Mouse (Mus musculus) hindbrain, postnatal 0 days (tissue): ENCODE data around the gene Nadk. TPM values are rescaled to one million over a fixed set of nuclear protein-coding genes. Genes with fewer than 3 reads are reported as not detected.

ENCODE experiments used
- ATAC-seq: fragments of 200-750 bp; cut with Nextera tagmentation; 2 replicates; pipeline ENCODE4 v1.8.0; 2017; ENCODE audit warnings: mild to moderate bottlenecking, moderate TSS enrichment, moderate library complexity
- DNase-seq: peaks from one replicate; pipeline ENCODE4 v3.0.0-alpha.2; 2015; ENCODE audit warnings: low spot score
- H3K27ac ChIP-seq: fragments of 300-500 bp; sonication (generic); 2 replicates; pipeline ENCODE4 v1.5.1; 2014; ENCODE audit warnings: mild to moderate bottlenecking
- H3K27me3 ChIP-seq: fragments of 300-500 bp; sonication (generic); 2 replicates; pipeline ENCODE4 v1.6.1; 2014; ENCODE audit warnings: low read length, mixed read lengths; ENCODE audit not compliant: insufficient read depth
- H3K36me3 ChIP-seq: fragments of 300-500 bp; sonication (generic); 2 replicates; pipeline ENCODE4 v1.6.1; 2014; ENCODE audit warnings: low read length, mixed read lengths; ENCODE audit not compliant: insufficient read depth
- H3K4me1 ChIP-seq: fragments of 300-500 bp; sonication (generic); 2 replicates; pipeline ENCODE4 v1.6.1; 2014; ENCODE audit warnings: antibody characterized with exemption, low read length, mixed read lengths; ENCODE audit not compliant: insufficient read depth
- H3K4me2 ChIP-seq: fragments of 300-500 bp; sonication (generic); 2 replicates; pipeline ENCODE4 v1.6.1; 2014; ENCODE audit warnings: low read depth, mild to moderate bottlenecking, low read length, moderate library complexity, mixed read lengths
- H3K4me3 ChIP-seq: fragments of 300-500 bp; sonication (generic); 2 replicates; pipeline ENCODE4 v1.5.1; 2014; ENCODE audit warnings: low read length
- H3K9ac ChIP-seq: fragments of 300-500 bp; sonication (generic); replicated peaks from 2 replicates; pipeline ENCODE4 v1.6.1; 2014; ENCODE audit warnings: mild to moderate bottlenecking, low read length, moderate library complexity, mixed read lengths
- H3K9me3 ChIP-seq: fragments of 300-500 bp; sonication (generic); 2 replicates; pipeline ENCODE4 v1.6.1; 2016; ENCODE audit warnings: low read length, mixed read lengths
- CTCF ChIP-seq: IDR thresholded peaks from 2 replicates; pipeline ENCODE4 v1.5.1; 2016; ENCODE audit warnings: antibody characterized with exemption, control low read depth, low read depth
- WGBS: fragments of 180-500 bp; shearing (Covaris S2); extraction: QIAGEN DNeasy Blood & Tissue Kit; methylation state at CpG from one replicate; pipeline ENCODE4 v1.1.7; 2014; 5-methylcytosine and 5-hydroxymethylcytosine counted together
- polyA plus RNA-seq: library from polyadenylated mRNA; unstranded; fragments of >200 nt; fragmentation: Nextera tagmentation; extraction: Ambion mirVana; gene quantifications from 2 replicates; pipeline ENCODE4 v1.2.1, GENCODE M21; 2015
- total RNA-seq: library from RNA; depleted of rRNA; stranded (reverse); fragments of >200 nt; gene quantifications from 2 replicates; pipeline ENCODE4 v1.2.3, GENCODE M21; 2014

The Nadk gene
- total and polyA plus RNA-seq, 2 experiments from 2014 or later, result 57.5 to 98.6 TPM

GRCm38 (mm10) chr4:155591012-155591719, 29.0 kb downstream of the Nadk start:
- Histone ChIP-seq H3K27ac (no peak overlapping the region), H3K9ac (no peak overlapping the region), H3K4me3 (no peak overlapping the region), H3K4me1 (no peaks in the 10 kb centered on the region), H3K27me3 (no peaks in the 10 kb centered on the region), H3K36me3 (peaks cover 38% of the 10 kb centered on the region), H3K9me3 (no peaks in the 10 kb centered on the region), H3K4me2 (no peak overlapping the region)
- no peak for DNase-seq
- ATAC-seq, result no peak
- no peak for TF ChIP-seq CTCF
- 90% methylated on average over 7 of the region's 7 CpGs for WGBS

DNA sequence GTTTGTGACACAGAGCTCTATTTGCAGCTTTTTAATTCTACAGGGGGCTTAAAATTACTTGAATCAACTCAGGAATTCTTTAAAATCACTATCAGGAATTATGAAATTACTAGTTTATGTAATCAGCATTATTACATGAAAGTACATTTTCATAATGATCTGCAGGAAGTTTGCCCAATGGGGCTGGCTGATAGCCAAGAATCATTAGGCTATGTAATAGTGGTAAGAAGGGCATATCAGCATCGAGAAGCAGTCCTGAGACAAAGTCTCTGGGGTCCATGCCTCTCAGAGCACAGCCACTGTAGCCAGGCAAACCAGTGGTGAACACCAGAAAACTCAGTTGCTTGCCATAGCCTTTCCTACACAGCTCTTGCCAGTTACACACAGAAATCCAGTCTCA, 31.6 kb downstream of the Nadk start:
- H3K27ac ChIP-seq, result no peak overlapping the region
- ATAC-seq, result no peak
- no peak overlapping the region for H3K4me2 ChIP-seq
- no peaks in the 10 kb centered on the region for H3K27me3 ChIP-seq
- H3K36me3 ChIP-seq, result peaks cover 13% of the 10 kb centered on the region
- H3K9ac ChIP-seq, result no peak overlapping the region
- H3K4me1 ChIP-seq, result no peaks in the 10 kb centered on the region
- DNase-seq, result no peak
- WGBS, result 27% methylated on average over 1 of the region's 1 CpGs
- H3K4me3 ChIP-seq, result no peak overlapping the region
- H3K9me3 ChIP-seq, result no peaks in the 10 kb centered on the region
- TF ChIP-seq CTCF, result no peak

GRCm38 (mm10) chr4:155595777-155596176, 33.6 kb downstream of the Nadk start:
- Histone ChIP-seq H3K4me3 (no peak overlapping the region), H3K27ac (no peak overlapping the region), H3K4me1 (no peaks in the 10 kb centered on the region), H3K36me3 (no peaks in the 10 kb centered on the region), H3K9me3 (no peaks in the 10 kb centered on the region), H3K4me2 (no peak overlapping the region), H3K9ac (no peak overlapping the region), H3K27me3 (no peaks in the 10 kb centered on the region)
- DNase-seq (no peak), ATAC-seq (no peak)
- no peak for TF ChIP-seq CTCF
- WGBS, result 81% methylated on average over 3 of the region's 3 CpGs

GRCm38 (mm10) chr4:155596606-155597005, 34.4 kb downstream of the Nadk start:
- Histone ChIP-seq H3K27ac (no peak overlapping the region), H3K4me1 (no peaks in the 10 kb centered on the region), H3K4me2 (no peak overlapping the region), H3K9ac (no peak overlapping the region), H3K27me3 (no peaks in the 10 kb centered on the region), H3K36me3 (no peaks in the 10 kb centered on the region), H3K9me3 (no peaks in the 10 kb centered on the region), H3K4me3 (no peak overlapping the region)
- 68% methylated on average over 5 of the region's 5 CpGs for WGBS
- no peak for ATAC-seq
- no peak for DNase-seq
- no peak for TF ChIP-seq CTCF

GRCm38 (mm10) chr4:155598536-155598935, 36.4 kb downstream of the Nadk start:
- H3K4me1 ChIP-seq, result 0 out of 2 replicates have a peak, but pooled peaks cover 4% of the 10 kb centered on the region
- no peaks in the 10 kb centered on the region for H3K27me3 ChIP-seq
- no peaks in the 10 kb centered on the region for H3K9me3 ChIP-seq
- DNase-seq (no peak), ATAC-seq (no peak)
- H3K4me2 ChIP-seq, result no peak overlapping the region
- TF ChIP-seq CTCF, result no peak
- H3K36me3 ChIP-seq, result no peaks in the 10 kb centered on the region
- H3K9ac ChIP-seq, result no peak overlapping the region
- no peak overlapping the region for H3K27ac ChIP-seq
- WGBS, result 28% methylated on average over 20 of the region's 20 CpGs
- no peak overlapping the region for H3K4me3 ChIP-seq

DNA sequence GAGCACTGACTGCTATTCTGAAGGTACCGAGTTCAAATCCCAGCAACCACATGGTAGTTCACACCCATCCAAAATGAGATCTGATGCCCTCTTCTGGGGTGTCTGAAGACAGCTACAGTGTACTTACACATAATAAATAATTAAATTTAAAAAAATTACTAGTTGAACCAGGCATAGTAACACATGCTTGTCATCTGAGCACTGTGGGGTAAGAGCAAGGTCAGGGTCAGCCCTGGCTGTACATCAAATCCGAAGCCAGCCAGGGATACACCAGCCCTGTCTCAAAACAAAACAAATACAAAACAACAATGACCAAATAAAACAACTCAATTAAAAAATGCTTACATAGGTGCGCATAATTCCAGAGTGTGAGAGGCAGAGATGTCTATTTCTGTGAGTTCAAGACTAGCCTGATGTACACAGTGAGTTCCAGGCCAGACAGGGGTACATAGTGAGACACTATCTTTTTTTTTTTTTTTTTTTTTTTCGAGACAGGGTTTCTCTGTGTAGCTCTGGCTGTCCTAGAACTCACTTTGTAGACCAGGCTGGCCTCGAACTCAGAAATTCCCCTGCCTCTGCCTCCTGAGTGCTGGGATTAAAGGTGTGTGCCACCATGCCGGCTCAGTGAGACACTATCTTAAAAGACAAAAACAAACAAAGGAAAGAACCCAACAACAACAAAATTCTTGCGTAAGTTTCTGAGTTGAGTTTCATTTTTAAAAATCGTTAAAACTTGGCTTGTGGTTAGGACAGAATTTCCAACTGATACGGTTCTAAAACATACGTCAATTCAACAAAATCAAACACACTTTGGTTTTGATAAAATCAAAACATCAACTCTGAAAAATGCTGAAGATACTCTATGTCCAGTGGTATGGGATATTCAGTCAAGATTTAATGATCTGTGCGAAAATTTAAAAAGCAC, 38.0 kb downstream of the Nadk start:
- Histone ChIP-seq H3K9me3 (no peaks in the 10 kb centered on the region), H3K36me3 (no peaks in the 10 kb centered on the region), H3K4me3 (peak overlapping the region; percentile 96), H3K9ac (peak overlapping the region; percentile 96), H3K27ac (peak overlapping the region; percentile 100), H3K27me3 (no peaks in the 10 kb centered on the region), H3K4me2 (peak overlapping the region; percentile 92), H3K4me1 (0 out of 2 replicates have a peak, but pooled peaks cover 4% of the 10 kb centered on the region)
- no peak for TF ChIP-seq CTCF
- DNase-seq (no peak), ATAC-seq (no peak)
- 89% methylated on average over 10 of the region's 11 CpGs for WGBS
